Mouse (Mus musculus): ENCODE data around the gene Wdr89.
A peak's percentile ranks its signal among the peaks of the same experiment; 100 is the strongest.

The Wdr89 gene

DNA sequence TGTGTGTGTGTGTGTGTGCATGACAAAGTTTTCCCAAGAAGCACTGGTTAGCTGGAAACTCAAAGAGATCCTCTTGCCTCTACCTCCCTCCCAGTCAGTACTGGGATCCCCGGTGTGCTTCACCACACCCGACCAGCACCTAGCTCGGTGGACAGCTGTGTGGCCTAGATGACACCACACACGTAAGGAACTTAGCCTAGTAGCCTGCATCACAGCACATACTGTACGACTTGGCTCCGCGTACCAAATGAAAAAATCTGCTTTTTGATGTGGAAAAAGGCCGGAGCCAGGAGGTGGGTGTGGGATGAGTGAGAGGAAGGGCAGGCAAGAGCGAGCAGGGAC is 450 bp downstream of the Wdr89 start:
- DNase-seq (ENCODE audit: low spot score): no peak

DNA sequence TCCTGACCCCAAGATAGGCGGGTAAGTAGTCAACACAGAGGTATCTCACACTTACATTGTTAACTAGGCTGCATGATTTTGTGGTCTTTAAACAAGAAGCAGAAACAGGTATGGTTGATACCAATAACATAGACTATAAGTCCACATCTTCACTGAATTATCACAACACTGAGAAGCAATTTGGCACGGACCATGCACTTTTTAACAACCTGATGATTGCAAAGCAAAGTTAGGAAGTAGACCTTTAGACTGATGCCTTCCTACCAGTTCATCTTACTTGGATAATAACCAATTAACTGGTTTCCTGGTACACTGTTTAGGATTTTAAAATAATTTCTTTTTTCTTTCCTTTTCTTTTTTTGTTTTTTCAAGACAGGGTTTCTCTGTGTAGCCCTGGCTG is 1.1 kb downstream of the Wdr89 start:
- DNase-seq (ENCODE audit: low spot score): no peak

DNA sequence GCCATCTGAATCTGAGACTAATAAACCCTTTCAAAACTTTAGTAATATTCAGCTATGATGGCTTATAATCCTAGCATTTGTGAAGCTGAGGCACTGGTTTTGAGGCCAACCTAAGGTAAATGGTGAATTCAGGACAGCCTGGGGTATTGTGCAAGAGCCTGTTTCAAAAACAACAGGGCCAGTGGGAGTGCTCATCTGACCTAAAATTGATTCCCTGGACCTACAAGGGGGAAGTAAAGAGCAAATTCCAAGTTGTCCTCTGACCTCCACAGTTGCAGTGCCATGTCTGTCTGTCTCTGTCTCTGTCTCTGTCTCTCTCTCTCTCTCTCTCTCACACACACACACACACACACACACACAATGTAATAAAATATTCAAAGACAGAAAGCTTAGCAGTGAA is 2.4 kb downstream of the Wdr89 start:
- no peak for DNase-seq (ENCODE audit: low spot score)

DNA sequence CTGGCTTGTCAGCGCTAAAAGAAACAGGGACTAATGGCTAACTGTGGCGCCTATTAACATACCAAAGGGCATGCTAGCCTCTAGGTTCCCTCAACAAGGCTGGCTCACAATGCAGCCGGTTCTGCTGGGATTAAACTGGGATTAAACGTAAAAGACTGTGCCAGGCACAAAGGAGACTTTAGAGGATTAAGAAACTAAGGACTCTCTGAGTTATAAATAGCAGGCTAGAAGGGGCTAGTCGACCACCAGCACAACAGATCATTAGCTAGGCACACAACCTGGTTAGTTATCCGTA is 4.9 kb downstream of the Wdr89 start:
- DNase-seq (ENCODE audit: low spot score): no peak

DNA sequence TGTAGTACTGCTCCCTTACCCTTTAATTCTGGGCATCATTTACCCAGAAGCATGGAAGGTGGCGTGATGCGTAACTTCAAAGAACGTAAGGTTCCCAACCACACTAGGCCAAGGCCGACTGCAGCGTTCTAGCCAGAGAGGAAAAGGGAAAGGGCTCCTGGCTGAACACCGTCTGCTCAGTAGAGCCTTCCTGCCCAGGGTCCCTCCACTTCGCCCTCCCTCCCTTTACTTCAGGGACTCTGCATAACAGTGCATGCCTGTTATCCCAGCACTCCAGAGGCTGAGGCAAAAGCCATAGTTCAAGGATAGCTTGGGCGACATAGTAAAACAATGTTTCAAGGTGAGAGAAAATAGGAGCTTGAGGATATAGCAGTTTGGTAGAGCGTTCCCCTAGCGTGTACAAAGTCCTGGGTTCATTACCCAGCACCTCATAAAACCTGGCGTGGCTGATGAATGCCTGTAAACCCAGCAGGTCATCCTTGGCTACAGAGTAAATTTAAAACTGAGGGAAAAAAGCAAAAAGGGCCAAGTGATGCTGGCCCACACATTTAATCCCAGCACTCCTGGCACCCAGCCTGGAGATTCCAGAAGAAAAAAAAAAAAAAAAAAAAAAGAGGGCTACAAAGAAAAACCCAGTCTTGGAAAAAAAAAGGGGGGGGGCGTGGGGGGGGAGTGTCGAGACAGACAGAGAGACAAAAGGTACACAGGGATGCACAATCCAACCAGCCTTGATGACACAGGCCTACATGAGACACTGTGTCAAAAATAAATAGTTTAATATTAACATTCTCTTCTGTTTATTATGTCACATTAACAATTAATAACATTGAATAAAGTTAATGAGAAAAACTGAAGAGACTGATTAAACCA is 5.5 kb downstream of the Wdr89 start:
- no peak for DNase-seq (ENCODE audit: low spot score)

DNA sequence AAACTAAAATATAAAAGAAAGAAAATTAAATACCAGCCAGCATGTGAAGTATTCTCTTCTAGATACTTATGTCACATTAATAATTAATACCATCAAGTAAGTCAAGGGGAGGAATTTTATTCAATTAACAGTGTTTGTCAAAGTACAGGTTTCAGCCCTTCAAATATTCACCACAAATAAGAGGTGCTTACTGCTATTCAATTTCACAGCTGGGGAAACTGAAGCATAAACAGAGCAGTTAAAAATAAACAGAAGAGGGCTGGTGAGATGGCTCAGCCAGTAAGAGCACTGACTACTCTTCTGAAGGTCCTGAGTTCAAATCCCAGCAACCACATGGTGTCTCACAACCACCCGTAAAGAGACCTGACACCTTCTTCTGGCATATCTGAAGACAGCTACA is 7.0 kb downstream of the Wdr89 start:
- DNase-seq (ENCODE audit: low spot score): no peak

DNA sequence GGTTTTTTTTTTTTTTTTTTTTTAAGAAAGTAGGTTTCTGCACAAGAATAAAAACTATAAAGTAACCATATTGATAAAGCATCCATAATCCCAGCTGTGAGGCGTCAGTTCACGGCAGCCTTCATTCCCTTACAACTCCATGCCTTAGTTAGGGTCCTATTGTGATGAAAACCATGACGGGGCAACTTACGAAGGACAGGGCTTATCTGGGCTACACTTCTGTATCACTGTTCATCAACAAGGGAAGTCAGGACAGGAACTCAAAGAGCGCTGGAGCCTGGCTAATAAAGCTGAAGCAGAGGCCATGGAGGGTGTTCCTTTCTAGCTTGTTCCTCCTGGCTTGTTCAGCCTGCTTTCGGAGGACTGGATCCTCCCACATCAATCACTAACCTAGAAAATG is 10.9 kb downstream of the Wdr89 start:
- DNase-seq (ENCODE audit: low spot score): no peak

DNA sequence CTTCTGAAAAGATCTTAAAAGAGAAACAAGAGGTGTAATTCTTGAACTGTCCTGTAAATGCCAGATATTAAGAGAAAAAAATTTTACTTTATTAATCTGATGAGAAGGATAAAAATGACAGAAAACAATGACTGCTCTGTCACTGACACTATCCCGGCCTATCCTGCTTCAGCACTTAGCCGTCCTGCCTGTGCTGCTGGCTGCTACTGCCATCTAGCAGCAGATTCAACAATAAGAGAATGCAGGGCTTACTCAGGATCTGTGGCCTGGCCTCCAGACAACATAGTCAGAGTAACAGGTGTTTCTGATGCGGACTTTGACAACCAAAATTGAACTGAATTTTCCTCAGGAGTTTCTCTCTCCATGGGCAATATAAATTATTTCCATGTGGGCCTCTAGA is 12.8 kb downstream of the Wdr89 start:
- peak; percentile 32 for DNase-seq (ENCODE audit: low spot score)

DNA sequence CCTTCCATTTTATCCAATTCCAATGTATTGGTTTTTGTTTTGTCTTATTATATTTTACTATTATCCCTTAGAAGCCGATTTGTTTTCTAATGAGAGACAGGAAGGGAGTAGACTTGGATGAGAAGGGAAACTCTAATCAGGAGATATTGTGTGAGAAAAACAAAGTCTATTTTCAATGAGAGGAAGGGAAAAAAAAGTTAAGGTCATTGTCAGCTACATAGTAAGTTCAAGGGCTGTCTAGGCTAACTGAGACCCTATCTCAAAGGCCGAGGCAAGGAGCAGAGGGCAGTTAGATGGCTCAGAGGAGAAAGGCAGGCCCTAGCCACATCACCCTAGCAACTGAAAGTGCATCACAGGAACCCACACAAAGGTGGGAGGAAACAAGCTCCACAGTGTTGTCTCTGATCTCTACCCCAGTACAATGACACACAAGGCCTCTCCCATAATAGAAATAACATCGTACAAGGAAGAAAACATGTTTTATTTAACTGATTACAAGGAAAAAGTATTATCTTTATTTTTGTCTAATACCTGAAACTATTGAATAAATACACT is 15.0 kb downstream of the Wdr89 start:
- no peak for DNase-seq (ENCODE audit: low spot score)

DNA sequence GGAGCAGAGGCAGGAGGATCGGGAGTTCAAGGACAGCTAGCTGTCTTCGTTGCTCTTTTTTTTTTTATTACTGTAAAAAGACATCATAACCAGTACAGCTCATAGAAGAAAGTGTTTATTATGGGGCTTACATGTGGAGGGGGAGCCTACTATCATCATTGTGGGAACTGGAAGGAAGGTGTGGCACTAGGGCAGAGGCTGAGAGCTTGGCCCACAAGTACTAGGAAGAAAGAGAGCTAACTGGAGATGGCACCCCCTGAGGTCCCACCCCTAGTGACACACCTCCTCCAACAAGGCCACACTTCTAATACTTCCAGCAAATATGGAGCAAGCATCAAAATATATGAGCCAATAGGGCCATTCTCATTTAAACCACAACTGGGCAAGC is 19.6 kb downstream of the Wdr89 start:
- no peak for DNase-seq (ENCODE audit: low spot score)

DNA sequence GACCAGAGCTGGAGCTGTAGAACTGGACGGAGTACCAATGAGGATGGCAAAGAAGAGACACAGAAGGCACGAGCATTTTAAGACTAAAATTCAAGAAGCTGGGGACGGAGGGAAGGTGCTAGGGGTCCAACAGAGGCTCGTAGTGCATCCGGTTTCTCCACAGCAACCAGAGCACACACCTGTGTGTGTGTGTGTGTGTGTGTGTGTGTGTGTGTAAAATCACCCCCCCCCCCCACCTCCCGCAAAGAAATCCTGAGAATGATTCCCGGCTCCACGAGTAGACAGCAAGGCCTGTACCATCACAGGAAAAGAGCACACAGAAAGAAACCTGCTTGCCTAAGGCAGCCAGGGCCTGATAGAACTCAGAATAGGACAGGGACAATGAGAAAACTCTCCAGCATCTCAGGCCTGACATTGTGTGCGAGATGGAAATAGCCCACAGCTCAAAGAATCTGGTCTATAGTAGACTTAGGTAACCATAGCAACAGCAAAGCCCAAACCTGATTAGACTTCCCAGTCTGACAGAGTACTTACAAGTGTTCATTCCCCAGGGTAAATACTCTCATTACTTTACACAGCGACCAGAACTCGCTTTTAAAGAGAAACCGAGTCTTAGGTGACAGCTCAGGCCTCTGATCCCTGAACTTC is 20.2 kb downstream of the Wdr89 start:
- no peak for DNase-seq (ENCODE audit: low spot score)

DNA sequence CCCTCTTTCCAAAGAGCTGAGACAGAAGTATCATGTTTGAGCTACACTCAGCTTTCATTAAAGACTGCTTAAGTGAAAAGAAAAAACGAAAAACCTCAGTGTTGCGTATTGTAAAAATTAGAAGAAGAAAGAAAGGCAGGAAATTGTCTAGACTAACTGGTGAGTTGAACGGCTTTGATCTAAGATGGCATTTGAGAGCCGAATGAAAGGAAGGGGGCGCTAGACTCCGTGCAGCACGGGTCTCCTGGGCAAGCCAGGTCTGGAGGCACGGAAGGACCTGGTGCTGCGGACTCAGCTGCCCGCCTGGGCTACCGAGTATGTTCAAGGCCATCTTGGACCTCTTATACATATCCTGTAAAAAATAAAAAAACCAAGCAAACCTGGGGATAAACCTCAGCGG is 21.1 kb downstream of the Wdr89 start:
- no peak for DNase-seq (ENCODE audit: low spot score)

DNA sequence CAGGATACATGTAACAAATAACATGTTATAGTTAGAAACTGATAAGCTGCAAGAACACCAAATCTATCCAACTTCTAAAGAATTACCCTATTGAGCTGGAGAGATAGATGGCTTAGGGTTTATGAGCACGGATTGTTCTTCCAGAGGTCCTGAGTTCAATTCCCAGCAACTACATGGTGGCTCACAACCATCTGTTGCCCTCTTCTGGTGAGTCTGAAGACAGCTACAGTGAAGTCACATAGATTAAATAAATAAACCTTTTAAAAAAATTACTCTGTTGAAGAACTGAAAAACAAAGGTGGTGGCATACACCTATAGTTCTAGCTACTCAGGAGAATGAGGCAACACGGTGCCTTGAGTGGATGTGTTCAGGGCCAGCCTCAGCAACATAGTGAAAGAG is 21.7 kb downstream of the Wdr89 start:
- DNase-seq (ENCODE audit: low spot score): no peak

DNA sequence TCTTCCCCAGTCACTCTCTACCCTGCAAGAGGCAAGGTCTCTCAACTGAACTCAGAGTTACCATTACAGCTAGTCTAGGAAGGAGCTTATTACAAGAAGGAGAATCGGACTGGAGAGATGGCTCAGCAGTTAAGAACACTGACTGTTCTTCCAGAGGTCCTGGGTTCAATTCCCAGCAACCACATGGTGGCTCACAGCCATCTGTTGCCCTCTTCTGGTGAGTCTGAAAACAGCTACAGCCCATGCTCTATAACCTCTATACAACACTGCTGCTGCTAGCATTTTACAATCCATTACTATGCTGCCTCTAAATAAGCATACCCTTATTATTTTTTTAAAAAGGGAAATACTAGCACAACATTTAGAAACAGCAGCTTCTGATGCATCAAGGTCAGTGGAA is 23.6 kb downstream of the Wdr89 start:
- DNase-seq (ENCODE audit: low spot score): no peak

DNA sequence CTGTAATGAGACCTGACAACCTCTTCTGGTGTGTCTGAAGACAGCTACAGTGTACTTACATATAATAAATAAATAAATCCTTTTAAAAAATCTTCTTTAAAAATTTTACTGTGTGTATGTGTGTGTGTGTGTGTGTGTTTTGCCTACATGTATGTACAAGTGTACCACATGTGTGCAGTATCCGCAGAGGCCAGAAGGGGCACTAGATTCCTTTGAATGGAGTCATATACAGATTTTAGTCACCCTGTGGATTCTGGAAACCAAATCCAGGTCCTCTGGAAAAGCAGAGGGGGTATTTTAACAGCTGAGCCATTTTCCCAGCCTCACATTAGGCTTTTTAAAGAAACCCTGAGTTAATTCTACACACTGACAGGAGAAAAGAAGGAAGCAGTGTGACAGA is 27.6 kb downstream of the Wdr89 start:
- no peak for DNase-seq (ENCODE audit: low spot score)

DNA sequence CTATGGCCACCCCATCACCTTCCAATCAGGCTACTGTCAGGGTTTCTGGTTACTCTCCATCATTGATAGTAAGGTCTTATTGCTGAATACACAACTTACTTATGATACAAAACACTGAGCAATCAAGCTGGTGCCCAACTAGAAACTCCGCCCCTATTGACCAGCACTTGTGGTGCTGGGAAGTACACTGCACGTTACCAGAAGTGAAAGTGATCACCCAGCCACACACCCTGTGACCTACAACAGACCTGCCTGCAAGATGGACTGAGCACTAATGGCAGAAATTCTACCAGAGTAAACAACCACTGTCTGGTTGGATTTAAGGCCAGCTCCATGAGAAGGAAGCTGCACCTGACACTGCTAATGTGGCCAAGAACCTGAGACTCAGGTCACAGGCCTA is 31.0 kb downstream of the Wdr89 start:
- no peak for DNase-seq (ENCODE audit: low spot score)

DNA sequence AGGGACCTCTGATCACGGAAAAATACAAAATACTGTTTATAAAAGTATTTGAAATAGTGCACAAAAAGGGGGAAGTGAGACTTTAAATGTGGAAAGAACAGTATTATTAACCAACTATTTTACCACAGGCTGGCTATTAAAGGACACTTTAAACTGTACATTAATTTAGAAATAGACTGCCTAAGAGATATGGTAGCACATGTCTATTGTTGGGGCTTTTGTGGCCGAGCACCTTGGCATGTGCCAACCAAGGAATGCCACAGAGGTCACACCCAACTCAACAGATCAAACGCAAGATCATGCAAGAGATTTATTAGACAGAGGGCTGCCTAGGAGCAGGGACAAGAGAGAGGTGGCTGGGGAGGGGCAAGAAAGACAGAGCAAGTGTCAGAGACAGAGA is 32.2 kb downstream of the Wdr89 start:
- DNase-seq (ENCODE audit: low spot score): no peak

DNA sequence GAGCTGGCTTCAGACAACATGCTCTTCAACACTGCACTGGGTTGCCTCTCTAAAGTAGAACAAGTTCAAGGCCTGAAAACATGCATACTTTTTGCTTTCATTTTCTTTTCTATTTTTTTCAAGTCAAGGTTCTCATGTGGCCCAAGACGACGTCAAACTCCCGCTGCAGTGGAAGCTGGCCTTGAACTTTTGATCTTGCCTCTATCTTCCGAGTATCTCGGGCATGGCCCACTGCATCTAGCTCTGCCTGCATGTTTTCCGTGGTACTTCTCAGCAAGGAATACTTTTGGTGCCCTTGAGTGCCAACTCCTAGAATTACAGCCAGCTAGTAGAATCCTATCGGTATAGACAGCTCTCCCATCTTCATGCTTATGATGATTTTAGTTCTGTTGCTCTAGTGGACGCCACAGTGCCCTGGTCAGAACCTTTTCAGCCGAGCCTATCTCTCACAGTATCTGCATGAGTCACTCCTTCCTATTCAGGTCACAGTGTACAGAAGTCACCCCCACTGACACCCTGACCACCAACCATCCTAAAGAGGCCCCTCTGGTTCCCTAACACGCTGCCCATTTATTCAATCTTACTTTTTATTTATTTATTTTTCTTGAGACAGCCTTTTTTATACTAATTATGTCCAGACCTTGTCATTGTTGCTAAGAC is 33.4 kb downstream of the Wdr89 start:
- no peak for DNase-seq (ENCODE audit: low spot score)

DNA sequence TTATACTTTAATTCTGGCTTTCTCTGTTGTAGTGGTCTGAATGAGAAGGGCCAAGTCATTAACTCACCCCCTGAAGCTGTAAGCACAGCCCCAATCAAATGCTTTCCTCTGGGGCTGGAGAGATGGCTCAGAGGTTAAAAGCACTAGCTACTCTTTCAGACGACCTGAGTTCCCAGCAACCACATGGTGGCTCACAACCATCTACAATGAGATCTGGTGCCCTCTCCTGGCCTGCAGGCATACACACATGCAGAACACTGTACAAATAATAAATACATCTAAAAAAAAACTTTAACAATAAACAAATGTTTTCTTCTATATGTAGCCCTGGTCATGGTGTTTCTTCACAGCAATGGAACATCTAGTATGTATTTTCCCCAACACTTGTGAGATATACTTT is 39.7 kb downstream of the Wdr89 start:
- DNase-seq (ENCODE audit: low spot score): no peak

DNA sequence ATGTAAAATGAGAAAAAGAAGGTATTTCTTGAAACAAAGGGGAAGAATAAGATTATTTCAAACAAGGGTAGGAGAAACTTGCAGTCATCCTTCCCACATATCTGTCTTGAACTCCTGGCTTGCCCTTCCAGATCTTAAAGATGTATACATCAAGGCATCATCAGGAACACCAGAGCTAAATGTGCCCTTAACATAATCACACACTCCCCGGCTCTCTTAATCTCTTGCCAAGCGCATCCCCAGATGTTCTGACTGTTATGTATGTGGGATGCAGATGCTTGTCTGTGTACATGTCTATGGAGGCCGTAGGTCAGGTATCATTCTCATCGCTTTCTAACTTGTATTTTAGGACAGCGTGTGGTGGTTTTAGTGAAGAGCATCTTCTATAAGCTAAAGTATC is 46.0 kb downstream of the Wdr89 start:
- no peak for DNase-seq (ENCODE audit: low spot score)

DNA sequence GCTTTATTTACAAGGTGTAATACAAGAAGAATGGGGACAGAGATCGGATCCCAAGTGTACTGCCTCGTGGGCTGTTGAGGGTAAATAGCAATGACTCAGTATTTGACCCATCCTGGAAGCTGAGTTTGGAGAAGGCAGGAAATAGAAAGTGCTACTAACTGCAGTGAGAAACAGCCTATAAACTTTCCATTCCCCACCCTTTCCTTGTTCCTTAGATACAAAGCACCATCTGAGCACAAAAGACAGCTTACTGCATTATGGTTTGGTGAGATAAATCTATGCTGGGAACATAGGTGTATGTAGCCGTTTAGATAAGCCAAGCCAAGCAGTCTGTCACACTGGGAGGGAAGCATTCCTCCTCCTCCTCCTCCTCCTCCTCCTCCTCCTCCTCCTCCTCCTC is 46.5 kb downstream of the Wdr89 start:
- no peak for DNase-seq (ENCODE audit: low spot score)

DNA sequence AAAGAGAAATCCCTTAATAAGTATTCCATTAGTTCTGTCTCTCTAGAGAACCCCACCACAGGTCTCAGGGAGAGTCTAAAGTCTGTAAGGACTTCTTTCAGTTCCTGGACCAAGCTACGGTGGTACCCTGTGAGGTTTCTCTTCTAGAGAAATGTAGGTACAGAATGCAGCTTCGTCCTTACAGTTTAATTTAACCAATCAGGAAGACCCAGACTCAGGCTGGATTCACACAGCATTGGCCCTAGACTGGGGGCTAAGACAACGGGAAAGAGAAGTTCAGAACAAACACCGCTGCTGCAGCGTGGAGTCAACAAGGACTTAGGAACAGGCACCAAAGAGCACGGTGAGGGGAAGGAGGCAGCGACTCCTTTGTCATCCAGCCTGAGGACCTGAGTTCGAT is 52.5 kb downstream of the Wdr89 start:
- DNase-seq (ENCODE audit: low spot score): no peak

DNA sequence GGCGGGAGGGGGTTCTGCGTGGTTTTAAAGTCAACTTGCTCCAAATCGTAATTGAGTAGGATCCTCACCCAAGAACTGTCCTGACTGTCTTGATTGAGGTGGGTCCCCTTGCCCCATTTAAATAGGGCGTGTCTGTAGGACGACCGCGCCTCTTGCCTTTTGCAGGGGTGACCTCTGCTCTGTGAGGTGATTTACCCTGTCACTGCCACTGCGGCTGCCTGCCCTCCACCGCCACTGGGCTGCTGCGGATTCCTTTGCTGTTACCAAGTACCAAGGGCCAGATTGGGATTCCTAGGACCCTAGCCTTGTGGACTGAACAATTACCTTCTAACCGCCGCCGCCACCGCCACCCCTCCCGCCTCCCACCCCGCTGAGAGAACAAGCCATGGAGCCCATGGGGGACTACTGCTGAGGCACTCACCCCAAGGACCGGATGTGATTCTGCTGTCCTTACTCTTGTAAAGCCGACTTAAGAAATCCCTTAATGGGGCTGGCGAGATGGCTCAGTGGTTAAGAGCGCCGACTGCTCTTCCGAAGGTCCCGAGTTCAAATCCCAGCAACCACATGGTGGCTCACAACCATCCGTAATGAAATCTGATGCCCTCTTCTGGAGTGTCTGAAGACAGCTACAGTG is 53.1 kb downstream of the Wdr89 start:
- no peak for DNase-seq (ENCODE audit: low spot score)

Data from lung, postnatal 25 days (tissue).